Mouse (Mus musculus) G1E (cell line): Measurements from ENCODE around the gene Arhgap19. TPM values are rescaled to one million over a fixed set of nuclear protein-coding genes. Genes with fewer than 3 reads are reported as not detected.

Experiments
- ATAC-seq: 2 replicates; pipeline ENCODE4 v1.8.0; 2016; ENCODE audit warnings: mild to moderate bottlenecking; ENCODE audit not compliant: insufficient number of reproducible peaks, poor library complexity, low FRiP score, severe bottlenecking; ENCODE audit errors: extremely low read depth
- DNase-seq: peaks from one replicate; pipeline ENCODE4 v3.0.0; 2012; ENCODE audit warnings: low spot score
- H3K27me3 ChIP-seq: 2 replicates; pipeline ENCODE4 v1.6.1; 2012; ENCODE audit warnings: mild to moderate bottlenecking, low read length, inconsistent platforms; ENCODE audit not compliant: insufficient read depth
- H3K36me3 ChIP-seq: replicated peaks from 2 replicates; pipeline ENCODE3; 2012; ENCODE audit warnings: mild to moderate bottlenecking, inconsistent platforms
- H3K4me1 ChIP-seq: 2 replicates; pipeline ENCODE4 v1.6.1; 2012; ENCODE audit warnings: low read depth, low read length, inconsistent platforms, mixed read lengths; ENCODE audit not compliant: insufficient read depth
- H3K4me3 ChIP-seq: 2 replicates; pipeline ENCODE4 v1.5.1; 2012; ENCODE audit warnings: low read depth, mild to moderate bottlenecking, inconsistent platforms, low read length, moderate library complexity, mixed read lengths
- H3K9me3 ChIP-seq: replicated peaks from 2 replicates; pipeline ENCODE4 v1.6.1; 2012; ENCODE audit warnings: inconsistent platforms
- CTCF ChIP-seq: IDR thresholded peaks from 2 replicates; pipeline ENCODE4 v1.5.1; 2012; ENCODE audit warnings: low read depth, low read length, inconsistent platforms, mixed read lengths
- GATA1 ChIP-seq: IDR thresholded peaks from 2 replicates; pipeline ENCODE4 v1.6.1; 2012; ENCODE audit warnings: borderline replicate concordance, low read length, inconsistent platforms, mixed read lengths
- GATA2 ChIP-seq: IDR thresholded peaks from 2 replicates; pipeline ENCODE4 v1.6.1; 2012; ENCODE audit warnings: low read depth, low read length, inconsistent platforms, borderline replicate concordance
- POLR2AphosphoS5 ChIP-seq: IDR thresholded peaks from 2 replicates; pipeline ENCODE4 v1.6.1; 2012; ENCODE audit warnings: low read depth, low read length, inconsistent platforms; ENCODE audit not compliant: insufficient replicate concordance
- TAL1 ChIP-seq: conservative IDR thresholded peaks from 2 replicates; pipeline ENCODE4 v1.6.1; 2012; ENCODE audit warnings: low read depth, low read length, inconsistent platforms, mixed read lengths
- polyA plus RNA-seq: library from polyadenylated mRNA; stranded (reverse); fragments of >175 nt; gene quantifications from 2 replicates; pipeline ENCODE4 v1.2.3, GENCODE M21; 2012
- total RNA-seq, 2 experiments: library from RNA; stranded (forward) in 1 of 2; stranded (reverse) in 1 of 2; fragments of 200-1000 nt in 1 of 2; fragments of >200 nt in 1 of 2; fragmentation: Nextera tagmentation in 1 of 2; gene quantifications; 2 replicates each; pipeline ENCODE4 v1.2.3; 2014 to 2017

Arhgap19 gene
- total and polyA plus RNA-seq, 3 experiments, result 9.0 to 95.6 (median 46.9) TPM

DNA sequence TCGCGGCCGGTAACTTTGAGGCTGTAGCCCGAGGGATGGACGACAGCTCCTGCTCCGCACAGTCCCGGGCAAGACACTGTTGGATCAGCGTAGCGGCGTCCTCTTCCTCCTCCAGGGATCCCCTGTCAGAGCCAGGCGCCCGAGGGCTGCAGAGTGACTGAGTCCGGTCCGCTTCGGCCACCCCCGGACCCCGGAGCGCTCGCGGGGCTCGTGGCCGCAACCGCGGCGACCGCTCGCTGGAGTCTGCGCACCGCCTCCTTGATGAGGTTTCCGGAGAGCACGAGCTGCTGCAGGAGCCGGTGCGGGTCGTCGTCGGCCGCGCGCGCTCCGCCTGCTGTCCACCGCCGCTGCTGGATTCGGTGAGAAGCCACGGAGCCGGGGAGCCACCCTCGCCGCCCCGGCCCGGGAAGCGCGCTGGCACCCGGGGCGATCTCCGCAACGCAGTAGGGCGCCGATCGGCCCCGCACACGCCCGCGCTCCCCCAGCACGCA is 45.3 kb upstream of the Arhgap19 start:
- ATAC-seq, result no peak
- Histone ChIP-seq H3K9me3 (no peaks in the 10 kb centered on the region), H3K4me3 (peak overlapping the region; percentile 94), H3K36me3 (peaks cover 32% of the 10 kb centered on the region), H3K4me1 (peaks cover 60% of the 10 kb centered on the region), H3K27me3 (no peaks in the 10 kb centered on the region)
- no peak for TF ChIP-seq POLR2AphosphoS5
- TF ChIP-seq GATA1, result no peak
- no peak for TF ChIP-seq GATA2
- TF ChIP-seq TAL1, result no peak
- TF ChIP-seq CTCF, result no peak
- no peak for DNase-seq

DNA sequence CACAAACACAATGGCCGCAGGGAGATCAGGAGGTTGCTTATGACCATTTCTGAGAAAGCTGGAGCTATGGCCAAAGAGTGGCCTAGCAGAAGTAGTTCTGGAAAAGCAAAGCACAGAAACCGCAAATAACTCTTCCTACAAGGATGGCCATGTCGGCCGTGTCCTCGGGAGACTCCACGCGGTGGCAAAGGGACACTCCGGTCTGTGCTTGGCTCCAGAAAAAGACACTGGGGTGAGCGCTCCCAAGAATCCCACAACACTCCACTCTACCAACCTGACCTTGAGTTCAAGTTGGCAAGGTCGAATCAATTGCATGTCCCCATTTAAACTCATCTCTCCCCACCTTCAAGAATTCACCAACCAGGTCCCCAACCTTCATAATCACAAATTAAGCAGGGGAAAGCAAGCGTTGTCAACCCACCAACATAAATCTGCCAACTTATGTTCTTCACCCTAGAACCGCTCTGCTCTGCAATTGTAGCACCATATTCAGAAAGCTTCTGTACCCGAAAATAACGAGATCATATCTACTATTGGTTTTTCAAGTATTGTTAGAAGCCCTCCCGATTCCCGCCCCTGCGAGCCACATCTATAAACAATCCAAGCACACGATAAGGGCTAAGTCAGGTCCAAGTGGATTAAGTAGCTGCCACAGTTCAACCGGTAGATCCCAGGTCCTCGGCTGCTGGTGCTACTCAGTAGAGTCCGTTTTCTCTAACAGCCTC is 44.7 kb upstream of the Arhgap19 start:
- peaks cover 58% of the 10 kb centered on the region for H3K4me1 ChIP-seq
- ATAC-seq, result no peak

DNA sequence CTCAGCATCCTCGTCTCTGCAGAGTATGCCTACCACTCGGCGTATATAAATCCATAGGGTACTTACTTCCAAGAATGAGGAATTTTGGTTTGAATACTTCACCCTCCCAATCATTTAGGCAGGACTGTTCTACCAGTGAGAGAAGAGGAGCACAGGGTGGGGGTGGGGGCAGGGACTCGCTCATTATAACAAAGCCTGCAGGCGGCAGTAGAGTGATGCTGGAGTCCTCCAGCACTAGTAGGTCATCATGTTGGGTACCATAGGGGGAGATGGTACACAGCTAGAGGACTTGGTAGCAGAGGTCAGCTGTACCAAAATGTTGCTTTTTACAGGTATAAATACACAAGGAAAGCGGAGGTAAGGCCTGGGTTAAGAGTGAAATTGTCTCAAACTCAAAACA is 42.5 kb upstream of the Arhgap19 start:
- no peak overlapping the region; the same call in 1 of the 2 replicates for H3K4me3 ChIP-seq
- no peak for TF ChIP-seq TAL1
- TF ChIP-seq CTCF, result peak; percentile 11; the same call in 1 of the 2 replicates
- no peaks in the 10 kb centered on the region for H3K27me3 ChIP-seq
- peak; percentile 21 for DNase-seq
- H3K9me3 ChIP-seq, result no peaks in the 10 kb centered on the region
- ATAC-seq, result no peak
- H3K36me3 ChIP-seq, result peaks cover 33% of the 10 kb centered on the region
- peaks cover 56% of the 10 kb centered on the region for H3K4me1 ChIP-seq

More for the DNA sequence above, 44.7 kb upstream of the Arhgap19 start:
- DNase-seq, result no peak
- Histone ChIP-seq H3K36me3 (peaks cover 33% of the 10 kb centered on the region), H3K27me3 (no peaks in the 10 kb centered on the region), H3K4me3 (peak overlapping the region; percentile 94), H3K9me3 (no peaks in the 10 kb centered on the region)
- no peak for TF ChIP-seq CTCF
- no peak for TF ChIP-seq TAL1
- no peak for TF ChIP-seq GATA1
- no peak for TF ChIP-seq GATA2
- no peak; the same call in 1 of the 2 replicates for TF ChIP-seq POLR2AphosphoS5

DNA sequence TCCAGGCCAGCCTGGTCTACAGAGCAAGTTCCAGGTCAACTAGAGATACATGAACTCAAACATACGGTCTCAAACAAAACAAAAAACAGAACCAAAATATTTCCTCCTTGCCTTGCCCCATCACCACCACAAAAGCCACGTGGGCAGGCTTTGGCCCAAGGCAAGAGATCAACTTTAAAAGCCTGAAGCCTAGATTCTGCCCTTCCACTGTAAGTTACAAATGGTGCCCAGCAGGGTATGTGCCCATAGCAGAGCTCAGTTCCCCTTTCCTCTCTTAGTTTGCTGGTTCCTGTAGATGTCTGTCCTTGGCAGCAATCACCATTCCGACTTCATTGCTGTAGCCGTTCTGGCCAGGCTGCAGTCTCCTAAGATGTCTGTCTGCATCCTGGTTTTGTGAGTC is 40.9 kb upstream of the Arhgap19 start:
- no peak for ATAC-seq

DNA sequence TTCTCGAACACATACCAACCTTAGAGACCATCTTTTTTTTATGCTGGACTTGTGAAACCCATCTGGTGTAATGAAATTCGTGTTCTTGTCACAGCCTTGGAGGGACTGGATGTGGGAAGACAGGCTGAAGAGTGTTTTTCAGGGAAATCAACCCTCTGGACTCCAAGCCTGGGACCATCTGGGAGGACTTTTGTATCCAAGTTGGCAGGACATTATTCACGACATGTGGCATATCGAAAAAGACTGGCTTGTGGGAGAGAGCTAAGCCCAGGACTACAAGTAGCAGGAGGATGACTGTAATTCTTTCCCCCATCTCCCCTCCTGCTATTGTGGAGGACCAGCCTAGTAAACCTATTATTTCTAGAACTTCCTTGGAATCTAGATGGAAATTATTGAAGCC is 40.3 kb upstream of the Arhgap19 start:
- Histone ChIP-seq H3K9me3 (no peaks in the 10 kb centered on the region), H3K4me3 (no peak overlapping the region), H3K4me1 (peaks cover 74% of the 10 kb centered on the region), H3K36me3 (peaks cover 33% of the 10 kb centered on the region), H3K27me3 (no peaks in the 10 kb centered on the region)
- DNase-seq (no peak), ATAC-seq (no peak)
- no peak for TF ChIP-seq CTCF
- TF ChIP-seq GATA2, result no peak
- no peak for TF ChIP-seq GATA1
- TF ChIP-seq TAL1, result no peak
- TF ChIP-seq POLR2AphosphoS5, result no peak

More for the DNA sequence above, 40.9 kb upstream of the Arhgap19 start:
- Histone ChIP-seq H3K27me3 (no peaks in the 10 kb centered on the region), H3K4me1 (peaks cover 69% of the 10 kb centered on the region), H3K36me3 (peaks cover 33% of the 10 kb centered on the region), H3K9me3 (no peaks in the 10 kb centered on the region), H3K4me3 (no peak overlapping the region)
- DNase-seq, result no peak
- TF ChIP-seq POLR2AphosphoS5 (no peak), TAL1 (no peak), CTCF (no peak), GATA1 (no peak), GATA2 (no peak)

DNA sequence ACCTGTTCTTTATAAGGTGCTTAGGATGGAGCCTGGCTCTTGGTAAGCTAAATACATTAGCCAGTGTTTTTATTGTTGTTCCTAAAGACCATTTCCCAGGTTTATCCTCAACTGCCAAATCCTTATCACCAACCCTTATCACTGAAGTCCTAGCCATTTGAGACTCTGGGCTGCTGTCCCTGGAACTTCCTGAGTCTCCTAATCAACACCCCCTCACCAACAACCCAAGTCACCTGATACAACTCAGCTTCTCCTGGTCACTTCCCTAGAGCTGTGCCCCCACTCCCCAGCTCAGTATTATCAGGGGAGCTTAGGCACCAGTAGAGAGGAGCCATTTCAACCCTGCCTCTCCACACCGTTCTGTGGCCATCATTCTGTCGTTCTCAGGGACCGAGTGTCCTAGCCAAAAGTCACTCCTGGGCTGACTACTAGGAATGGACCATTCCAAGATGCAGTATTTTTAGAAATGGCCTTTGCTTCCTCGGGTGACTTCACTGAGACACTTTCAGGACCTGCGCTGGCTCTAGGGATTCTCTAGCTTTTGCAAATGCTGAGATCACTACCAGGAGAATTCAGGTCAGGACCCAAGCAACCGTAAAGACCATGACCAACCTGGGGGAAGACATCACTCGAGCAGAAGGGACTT is 39.4 kb upstream of the Arhgap19 start:
- peaks cover 31% of the 10 kb centered on the region for H3K36me3 ChIP-seq
- DNase-seq, result no peak
- H3K27me3 ChIP-seq, result no peaks in the 10 kb centered on the region
- H3K9me3 ChIP-seq, result no peaks in the 10 kb centered on the region
- no peak for TF ChIP-seq GATA1
- no peak for TF ChIP-seq POLR2AphosphoS5
- TF ChIP-seq TAL1, result no peak
- no peak for TF ChIP-seq GATA2
- TF ChIP-seq CTCF, result no peak
- no peak for ATAC-seq
- H3K4me1 ChIP-seq, result peaks cover 82% of the 10 kb centered on the region
- no peak overlapping the region; the same call in 1 of the 2 replicates for H3K4me3 ChIP-seq
